Mouse (Mus musculus) heart, embryonic 14.5 days (tissue): ENCODE measurements around the gene Fndc11. TPM values are rescaled to one million over a fixed set of nuclear protein-coding genes. Genes with fewer than 3 reads are reported as not detected.

Source experiments
- ATAC-seq: fragments of 200-750 bp; cut with Nextera tagmentation; 2 replicates; pipeline ENCODE4 v1.8.0; 2017; ENCODE audit warnings: low read depth, moderate TSS enrichment; ENCODE audit not compliant: insufficient number of reproducible peaks, insufficient read depth, low FRiP score
- H3K27ac ChIP-seq, 2 experiments: fragments of 200-500 bp in 1 of 2; fragments of 300-500 bp in 1 of 2; sonication (generic) in 1 of 2; replicated peaks in 1 of 2; 2 replicates each; pipeline ENCODE4 v1.5.1; 2012 to 2014; ENCODE audit warnings: low read depth in 2 of 2, low read length in 2 of 2, control low read depth in 1 of 2, mild to moderate bottlenecking in 1 of 2, mixed read lengths in 1 of 2; ENCODE audit not compliant: control insufficient read depth in 1 of 2, insufficient read depth in 1 of 2
- H3K27me3 ChIP-seq: fragments of 300-500 bp; sonication (generic); 2 replicates; pipeline ENCODE4 v1.6.1; 2014; ENCODE audit warnings: mild to moderate bottlenecking, low read length, control low read depth; ENCODE audit not compliant: control insufficient read depth, insufficient read depth
- H3K36me3 ChIP-seq: fragments of 300-500 bp; sonication (generic); 2 replicates; pipeline ENCODE4 v1.6.1; 2014; ENCODE audit warnings: mild to moderate bottlenecking, control low read depth, low read length, mixed read lengths; ENCODE audit not compliant: control insufficient read depth, insufficient read depth
- H3K4me1 ChIP-seq, 2 experiments: fragments of 200-500 bp in 1 of 2; fragments of 300-500 bp in 1 of 2; sonication (generic) in 1 of 2; 2 replicates each; pipeline ENCODE4 v1.6.1; 2012 to 2014; ENCODE audit warnings: low read length in 2 of 2, control low read depth in 1 of 2, mixed read lengths in 1 of 2; ENCODE audit not compliant: control insufficient read depth in 2 of 2, insufficient read depth in 2 of 2
- H3K4me2 ChIP-seq: fragments of 300-500 bp; sonication (generic); 2 replicates; pipeline ENCODE4 v1.6.1; 2014; ENCODE audit warnings: mild to moderate bottlenecking, low read length
- H3K4me3 ChIP-seq, 2 experiments: fragments of 200-500 bp in 1 of 2; fragments of 300-500 bp in 1 of 2; sonication (generic) in 1 of 2; 2 replicates each; pipeline ENCODE4 v1.5.1; 2012 to 2014; ENCODE audit warnings: low read length in 2 of 2, mild to moderate bottlenecking in 2 of 2, control low read depth in 1 of 2, low read depth in 1 of 2, moderate library complexity in 1 of 2; ENCODE audit not compliant: control insufficient read depth in 1 of 2, insufficient read depth in 1 of 2
- H3K9ac ChIP-seq: fragments of 300-500 bp; sonication (generic); 2 replicates; pipeline ENCODE4 v1.6.1; 2014; ENCODE audit warnings: mild to moderate bottlenecking, low read length
- H3K9me3 ChIP-seq: fragments of 300-500 bp; sonication (generic); 2 replicates; pipeline ENCODE4 v1.6.1; 2016; ENCODE audit warnings: low read length, control low read depth; ENCODE audit not compliant: control insufficient read depth
- WGBS: fragments of 180-500 bp; shearing (Covaris S2); extraction: QIAGEN DNeasy Blood & Tissue Kit; methylation state at CpG from one replicate; pipeline ENCODE4 v1.1.7; 2014; 5-methylcytosine and 5-hydroxymethylcytosine counted together
- polyA plus RNA-seq: library from polyadenylated mRNA; unstranded; fragments of >200 nt; fragmentation: Nextera tagmentation; extraction: Ambion mirVana; gene quantifications from 2 replicates; pipeline ENCODE4 v1.2.1, GENCODE M21; 2014

Gene Fndc11
- polyA plus RNA-seq, 1 experiment from 2014 or later = not detected

DNA sequence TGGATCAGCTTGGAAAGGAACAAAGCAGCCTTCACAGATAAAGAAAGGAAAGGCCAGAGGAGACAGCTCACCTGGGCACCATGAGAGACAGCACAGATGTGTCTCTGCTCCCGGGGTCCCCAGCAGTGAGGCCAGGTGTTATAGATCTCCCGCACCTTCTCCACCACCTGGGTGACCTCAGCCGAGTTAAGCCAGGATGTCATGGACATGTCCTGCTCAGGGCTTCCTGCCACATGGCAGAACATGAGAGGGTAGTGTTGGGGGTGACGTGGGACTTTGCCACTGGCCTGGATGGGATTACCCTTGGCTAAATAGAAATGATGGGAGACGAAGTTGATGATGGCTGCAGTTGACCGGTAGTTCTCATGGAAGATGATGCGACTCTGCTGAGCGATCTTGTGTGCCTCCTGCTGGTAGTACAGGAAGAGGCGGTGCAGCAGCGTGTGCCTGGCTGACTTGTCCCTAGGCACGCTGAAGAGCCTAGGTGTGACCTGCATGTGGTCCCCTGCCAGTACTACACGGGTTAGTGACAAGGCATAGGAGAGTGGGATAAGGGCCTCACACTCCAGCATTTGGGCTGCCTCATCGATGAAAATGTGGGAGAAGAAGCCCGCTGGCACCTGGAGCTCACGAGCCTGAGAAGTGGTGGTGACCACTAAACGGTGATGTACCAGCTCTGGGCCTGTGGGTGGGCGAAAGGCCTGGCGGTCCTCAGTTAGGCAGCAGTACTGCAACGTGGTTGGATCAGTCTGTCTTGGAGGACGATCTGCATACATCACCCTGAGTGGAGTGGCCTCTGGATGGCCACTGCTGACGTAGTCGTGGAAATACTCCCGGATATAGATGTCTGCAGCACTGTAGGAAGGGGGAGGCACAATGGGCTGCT lies 16.1 kb downstream of the Fndc11 start:
- 82% methylated on average over 23 of the region's 23 CpGs for WGBS
- Histone ChIP-seq H3K27me3 (no peaks in the 10 kb centered on the region), H3K9me3 (no peaks in the 10 kb centered on the region), H3K36me3 (peaks cover 27% of the 10 kb centered on the region; the same call in 1 of the 2 replicates), H3K4me2 (no peak overlapping the region), H3K9ac (no peak overlapping the region), H3K4me1 (no peaks in the 10 kb centered on the region), H3K4me3 (no peak overlapping the region), H3K27ac (no peak overlapping the region)
- no peak for ATAC-seq

- H3K4me2 ChIP-seq = no peak overlapping the region
- H3K27ac ChIP-seq = no peak overlapping the region
- H3K4me1 ChIP-seq = peaks cover 0 to 4% of the 10 kb centered on the region in 2 experiments; a peak in 1 of 4 replicates
- no peak overlapping the region for H3K9ac ChIP-seq
- H3K9me3 ChIP-seq = no peaks in the 10 kb centered on the region
- no peaks in the 10 kb centered on the region for H3K27me3 ChIP-seq
- no peak overlapping the region for H3K4me3 ChIP-seq
- no peak for ATAC-seq
- WGBS = 82% methylated on average over 17 of the region's 17 CpGs
- H3K36me3 ChIP-seq = peaks cover 26% of the 10 kb centered on the region; the same call in 1 of the 2 replicates
Measured at GRCm38 (mm10) chr2:181237251-181238014, 17.6 kb downstream of the Fndc11 start.

GRCm38 (mm10) chr2:181238091-181238610 lies 18.3 kb downstream of the Fndc11 start:
- H3K4me2 ChIP-seq = no peak overlapping the region
- WGBS = 76% methylated on average over 10 of the region's 10 CpGs
- peaks cover 0 to 4% of the 10 kb centered on the region in 2 experiments; a peak in 1 of 4 replicates for H3K4me1 ChIP-seq
- no peaks in the 10 kb centered on the region for H3K9me3 ChIP-seq
- ATAC-seq = no peak
- peaks cover 23% of the 10 kb centered on the region; the same call in 1 of the 2 replicates for H3K36me3 ChIP-seq
- no peak overlapping the region for H3K27ac ChIP-seq
- no peaks in the 10 kb centered on the region for H3K27me3 ChIP-seq
- no peak overlapping the region for H3K4me3 ChIP-seq
- H3K9ac ChIP-seq = no peak overlapping the region

DNA sequence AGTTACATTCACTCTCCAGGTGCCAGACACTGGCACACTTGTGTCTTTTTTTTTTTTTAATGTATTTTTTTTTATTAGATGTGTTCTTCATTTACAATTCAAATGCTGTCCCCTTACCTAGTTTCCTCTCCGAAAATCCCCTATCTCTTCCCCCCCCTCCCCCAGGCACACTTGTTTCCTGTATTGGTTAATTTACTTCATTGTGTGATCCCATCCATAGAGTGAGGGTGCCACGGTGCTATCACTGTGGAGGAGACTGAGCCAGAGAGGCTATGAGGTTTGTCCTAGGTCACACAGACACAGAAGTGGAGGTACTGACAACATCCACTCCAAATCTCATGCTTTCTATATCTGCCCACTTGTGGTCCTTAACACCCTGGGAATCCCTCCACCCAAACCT lies 19.0 kb downstream of the Fndc11 start:
- H3K4me3 ChIP-seq = no peak overlapping the region
- H3K4me1 ChIP-seq = peaks cover 0 to 4% of the 10 kb centered on the region in 2 experiments; a peak in 1 of 4 replicates
- ATAC-seq = no peak
- peaks cover 17% of the 10 kb centered on the region; the same call in 1 of the 2 replicates for H3K36me3 ChIP-seq
- no peak overlapping the region for H3K27ac ChIP-seq
- no peaks in the 10 kb centered on the region for H3K27me3 ChIP-seq
- no peaks in the 10 kb centered on the region for H3K9me3 ChIP-seq
- no peak overlapping the region for H3K9ac ChIP-seq
- H3K4me2 ChIP-seq = no peak overlapping the region
- WGBS = 57% methylated on average over 2 of the region's 2 CpGs

DNA sequence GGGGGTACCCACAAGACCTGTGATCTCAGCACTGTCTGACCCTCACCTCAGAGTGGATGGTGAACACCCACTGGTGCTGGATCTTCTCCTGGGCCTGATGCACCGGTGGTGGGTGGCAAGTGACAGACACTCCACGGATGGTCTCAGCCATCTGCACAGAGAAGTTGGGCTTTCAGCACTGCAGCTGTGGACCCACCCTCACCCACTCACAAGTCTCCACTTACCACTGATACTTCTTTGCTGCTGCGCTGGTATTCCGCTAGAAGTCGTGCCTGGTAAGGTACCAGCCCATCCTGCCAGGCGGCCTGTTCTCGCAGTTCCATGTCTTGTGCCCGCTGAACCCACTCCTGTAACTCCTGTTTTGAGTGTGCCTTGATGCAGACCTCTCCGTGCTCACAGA lies 19.4 kb downstream of the Fndc11 start:
- WGBS = 91% methylated on average over 9 of the region's 9 CpGs

DNA sequence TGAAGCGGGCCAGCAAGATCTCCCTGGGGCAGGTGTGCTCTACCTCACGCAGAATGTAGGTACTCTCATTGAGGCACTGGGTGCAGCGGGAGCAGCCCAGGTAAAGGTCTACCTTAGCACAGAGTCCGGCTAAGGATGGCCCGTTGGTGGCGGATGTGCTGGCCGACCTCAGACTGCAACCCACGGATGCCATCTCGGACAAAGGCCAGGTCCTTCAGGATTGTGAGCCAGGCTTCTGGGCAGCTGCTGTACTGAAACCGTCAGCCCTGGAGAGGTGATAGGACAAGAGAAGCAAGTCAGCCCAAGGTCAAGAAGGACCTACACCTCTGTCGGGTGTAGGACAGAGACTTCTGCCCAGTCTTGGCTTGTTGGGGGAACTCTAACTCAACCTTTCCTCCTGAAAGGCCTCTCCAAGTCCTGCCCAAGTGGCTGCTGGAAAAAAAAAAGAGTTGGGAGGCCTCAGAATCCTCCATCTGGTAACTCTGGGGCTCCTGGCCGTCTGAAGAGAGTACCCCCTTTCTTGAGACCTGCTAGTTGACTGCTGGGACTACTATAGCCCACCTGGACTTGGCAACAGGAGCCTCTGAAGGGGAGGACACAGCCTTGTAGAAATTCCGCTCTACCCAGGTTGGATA lies 21.1 kb downstream of the Fndc11 start:
- Histone ChIP-seq H3K27me3 (no peaks in the 10 kb centered on the region), H3K27ac (no peak overlapping the region), H3K9ac (peak overlapping the region; percentile 77; the same call in 1 of the 2 replicates), H3K4me1 (peaks cover 0 to 4% of the 10 kb centered on the region in 2 experiments; a peak in 1 of 4 replicates), H3K4me2 (peak overlapping the region; percentile 71), H3K4me3 (peak overlapping the region in 1 of 2 experiments; percentile 59; a peak in 1 of 4 replicates), H3K9me3 (no peaks in the 10 kb centered on the region), H3K36me3 (peaks cover 14% of the 10 kb centered on the region; the same call in 1 of the 2 replicates)
- WGBS = 87% methylated on average over 13 of the region's 13 CpGs
- no peak for ATAC-seq

More for the DNA sequence above, 19.4 kb downstream of the Fndc11 start:
- H3K27me3 ChIP-seq = no peaks in the 10 kb centered on the region
- H3K27ac ChIP-seq = no peak overlapping the region
- no peak overlapping the region for H3K4me3 ChIP-seq
- H3K36me3 ChIP-seq = peaks cover 17% of the 10 kb centered on the region; the same call in 1 of the 2 replicates
- H3K4me2 ChIP-seq = no peak overlapping the region
- no peak overlapping the region for H3K9ac ChIP-seq
- no peak for ATAC-seq
- H3K9me3 ChIP-seq = no peaks in the 10 kb centered on the region
- H3K4me1 ChIP-seq = peaks cover 0 to 4% of the 10 kb centered on the region in 2 experiments; a peak in 1 of 4 replicates
